Mouse (Mus musculus): ENCODE data around the gene Trhde. TPM values are rescaled to one million over a fixed set of nuclear protein-coding genes. Genes with fewer than 3 reads are reported as not detected.

The Trhde gene
- 0.04 TPM for polyA plus RNA-seq (2014; fragmentation: Illumina TruSeq; extraction: RNeasy Lipid Tissue Mini Kit (QIAGEN cat#74804); ENCODE audit: insufficient read depth, low read depth, low replicate concordance)

GRCm38 (mm10) chr10:114802161-114802651 is at the start of gene Trhde:
Trhde (minus strand) TSS chr10:114802307.

